Mouse (Mus musculus) heart, adult 2 months (tissue): ENCODE measurements around the gene Lect2. TPM values are rescaled to one million over a fixed set of nuclear protein-coding genes. Genes with fewer than 3 reads are reported as not detected.

Source experiments
- DNase-seq, 2 experiments: peaks; one replicate each; pipeline ENCODE4 v3.0.0; 2021
- H3K27ac ChIP-seq: fragments of 200-600 bp; 2 replicates; pipeline ENCODE4 v1.8.1; 2022
- H3K27me3 ChIP-seq: fragments of 200-500 bp; 2 replicates; pipeline ENCODE4 v1.6.1; 2012; ENCODE audit warnings: mild to moderate bottlenecking, low read length, inconsistent platforms, mixed read lengths; ENCODE audit not compliant: control insufficient read depth, insufficient read depth
- H3K36me3 ChIP-seq: fragments of 200-500 bp; 2 replicates; pipeline ENCODE4 v1.6.1; 2012; ENCODE audit warnings: low read length, inconsistent platforms; ENCODE audit not compliant: control insufficient read depth, insufficient read depth
- H3K4me1 ChIP-seq: fragments of 200-500 bp; 2 replicates; pipeline ENCODE4 v1.6.1; 2011; ENCODE audit warnings: low read length; ENCODE audit not compliant: control insufficient read depth, insufficient read depth
- H3K4me3 ChIP-seq: fragments of 200-600 bp; 2 replicates; pipeline ENCODE4 v1.8.1; 2022
- H3K79me2 ChIP-seq: fragments of 200-500 bp; replicated peaks from 2 replicates; pipeline ENCODE4 v1.6.1; 2012; ENCODE audit warnings: mild to moderate bottlenecking, inconsistent platforms, low read length, moderate library complexity, mixed read lengths; ENCODE audit not compliant: control insufficient read depth, insufficient read depth
- H3K9ac ChIP-seq: fragments of 200-500 bp; 2 replicates; pipeline ENCODE4 v1.6.1; 2012; ENCODE audit warnings: low read depth, mild to moderate bottlenecking, control low read depth, inconsistent platforms, low read length, mixed read lengths
- CTCF ChIP-seq: fragments of 200-600 bp; IDR thresholded peaks from 2 replicates; pipeline ENCODE4 v1.8.1; 2022; ENCODE audit warnings: antibody characterized with exemption, mild to moderate bottlenecking, moderate library complexity
- EP300 ChIP-seq: fragments of 200-500 bp; IDR thresholded peaks from 2 replicates; pipeline ENCODE4 v1.6.1; 2011; ENCODE audit warnings: low read depth, low read length, control low read depth; ENCODE audit not compliant: insufficient read depth
- POLR2A ChIP-seq: fragments of 200-500 bp; IDR thresholded peaks from 2 replicates; pipeline ENCODE4 v1.6.1; 2011; ENCODE audit warnings: mild to moderate bottlenecking, low read depth, low read length, control low read depth; ENCODE audit not compliant: insufficient read depth
- WGBS: fragments of 180-500 bp; shearing (Covaris S2); methylation state at CpG from one replicate; pipeline ENCODE4 v1.1.7; 2018; 5-methylcytosine and 5-hydroxymethylcytosine counted together
- intact Hi-C: fragments of 180-260 bp; cut with DNase I; formaldehyde crosslinking; loops from one replicate; pipeline ENCODE4 v1.15.1; 2025
- polyA plus RNA-seq: library from polyadenylated mRNA; depleted of rRNA; stranded (reverse); fragments of >200 nt; gene quantifications from 2 replicates; pipeline ENCODE4 v1.2.3, GENCODE M21; 2012
- total RNA-seq, 2 experiments: library from RNA; stranded (reverse); gene quantifications; 2 replicates each; pipeline ENCODE4 v1.2.3; 2021

The Lect2 gene
- total and polyA plus RNA-seq, 3 experiments, result not detected

DNA sequence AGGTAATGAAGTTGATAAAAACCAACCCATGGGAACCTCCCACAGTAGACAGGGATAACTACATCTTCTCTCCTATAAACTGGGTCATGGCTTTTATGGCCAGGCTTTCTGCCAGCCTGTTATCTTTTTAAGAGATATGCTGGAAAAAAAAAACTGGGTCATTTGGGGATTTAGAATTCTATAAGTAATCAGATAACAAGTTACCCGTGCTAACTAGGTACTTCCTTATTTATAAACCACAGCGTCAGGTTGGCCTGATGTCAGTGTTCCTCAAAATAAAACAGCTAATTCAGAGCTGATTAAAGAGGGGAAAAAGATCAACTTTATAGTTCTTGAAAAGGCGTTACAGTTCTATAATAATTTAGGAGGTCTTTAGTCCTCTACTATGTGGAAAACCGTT, 19.3 kb downstream of the Lect2 start:
- no peaks in the 10 kb centered on the region for H3K36me3 ChIP-seq
- no peak overlapping the region for H3K27ac ChIP-seq
- no peaks in the 10 kb centered on the region for H3K4me1 ChIP-seq
- no peaks in the 10 kb centered on the region for H3K27me3 ChIP-seq
- H3K9ac ChIP-seq, result no peak overlapping the region
- WGBS, result 54% methylated on average over 4 of the region's 4 CpGs
- H3K4me3 ChIP-seq, result no peak overlapping the region
- no peak for DNase-seq
- TF ChIP-seq POLR2A, result no peak
- TF ChIP-seq CTCF, result no peak
- no peaks in the 10 kb centered on the region for H3K79me2 ChIP-seq
- intact Hi-C loops, result no loop called here

DNA sequence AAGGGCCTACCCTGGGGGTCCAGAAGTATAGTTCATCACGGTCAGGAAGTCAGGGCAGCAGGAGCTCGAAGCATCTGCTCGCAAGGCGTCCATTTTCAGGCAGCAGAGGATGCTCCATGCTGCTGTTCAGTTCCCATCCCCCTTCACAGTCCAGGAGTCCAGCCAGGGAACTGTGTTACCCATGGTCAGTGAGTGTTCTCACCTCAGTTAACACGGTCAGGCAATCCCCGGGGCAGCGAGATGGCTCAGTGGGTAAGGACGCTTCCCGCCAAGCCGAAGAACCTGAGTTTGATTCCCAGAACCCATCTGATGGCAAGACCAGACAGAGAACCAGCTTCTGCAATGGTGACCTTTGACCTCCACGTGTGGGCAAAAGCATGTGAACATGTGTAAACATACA, 20.0 kb downstream of the Lect2 start:
- Histone ChIP-seq H3K9ac (no peak overlapping the region), H3K79me2 (no peaks in the 10 kb centered on the region), H3K4me3 (no peak overlapping the region), H3K4me1 (no peaks in the 10 kb centered on the region), H3K27ac (no peak overlapping the region), H3K36me3 (no peaks in the 10 kb centered on the region), H3K27me3 (no peaks in the 10 kb centered on the region)
- intact Hi-C loops, result no loop called here
- DNase-seq, result no peak
- TF ChIP-seq POLR2A, result no peak
- WGBS, result 88% methylated on average over 11 of the region's 11 CpGs

DNA sequence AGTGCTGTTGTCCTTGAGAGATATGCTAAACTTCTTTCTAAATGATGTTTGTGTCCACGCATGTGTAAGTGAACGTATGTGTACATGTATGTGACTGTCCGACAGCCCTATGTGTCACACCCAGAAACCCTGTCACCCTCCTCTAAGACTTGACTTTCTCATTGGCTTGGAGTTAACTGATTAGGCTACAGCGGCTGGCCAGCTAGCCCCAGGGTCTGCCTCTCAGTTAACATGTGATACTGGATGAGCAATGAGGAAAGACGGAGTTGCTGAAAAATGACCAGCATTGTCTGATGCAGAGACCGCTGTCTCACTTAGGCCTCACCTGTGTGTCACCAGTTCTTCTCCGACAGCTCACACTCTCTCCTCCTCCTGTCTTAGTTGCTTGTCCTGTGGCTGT, 20.5 kb downstream of the Lect2 start:
- Histone ChIP-seq H3K4me1 (peaks cover under 1% of the 10 kb centered on the region; the same call in 1 of the 2 replicates), H3K27me3 (no peaks in the 10 kb centered on the region), H3K36me3 (no peaks in the 10 kb centered on the region), H3K27ac (no peak overlapping the region), H3K79me2 (no peaks in the 10 kb centered on the region), H3K9ac (no peak overlapping the region), H3K4me3 (no peak overlapping the region)
- no peak for DNase-seq
- intact Hi-C loops, result no loop called here
- 96% methylated on average over 7 of the region's 7 CpGs for WGBS
- TF ChIP-seq EP300 (no peak), POLR2A (no peak), CTCF (no peak)

DNA sequence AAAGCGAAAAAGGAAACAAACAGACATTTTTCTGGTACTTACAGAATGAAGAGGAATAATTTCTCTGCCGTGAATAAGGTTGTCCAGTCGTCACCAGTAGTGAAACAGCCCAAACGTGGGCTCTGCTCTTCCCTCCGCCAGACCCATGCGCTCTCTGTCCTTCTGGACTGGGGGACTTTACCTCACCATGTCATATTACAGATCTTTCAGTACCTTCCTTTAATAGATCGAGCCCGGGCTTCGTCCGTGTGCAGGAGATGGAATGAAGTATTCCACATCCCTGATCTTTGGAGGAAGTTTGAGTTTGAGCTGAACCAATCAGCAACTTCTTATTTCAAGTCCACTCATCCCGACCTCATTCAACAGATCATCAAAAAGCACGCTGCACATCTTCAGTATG, 21.4 kb downstream of the Lect2 start:
- intact Hi-C loops, result no loop called here

DNA sequence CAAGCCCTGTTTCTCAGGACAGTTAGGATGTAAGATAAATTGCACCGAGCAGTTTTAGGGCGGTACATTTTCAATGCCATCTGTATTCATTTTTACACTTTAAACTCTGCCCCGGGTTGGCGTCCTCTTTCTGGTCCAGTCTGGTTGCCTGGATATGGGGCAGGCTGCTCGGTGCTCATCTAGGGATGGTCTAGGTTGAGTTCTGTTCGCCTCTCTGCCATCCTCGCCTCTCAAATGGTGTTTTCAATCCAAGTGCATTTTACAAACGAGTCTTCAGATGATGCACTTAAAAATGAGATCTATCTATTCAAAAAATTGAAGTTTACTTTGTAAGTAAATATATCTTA, 25.5 kb downstream of the Lect2 start:
- 4% methylated on average over 8 of the region's 8 CpGs for WGBS
- no peaks in the 10 kb centered on the region for H3K79me2 ChIP-seq
- H3K27me3 ChIP-seq, result no peaks in the 10 kb centered on the region
- H3K9ac ChIP-seq, result peak overlapping the region; percentile 64
- peak overlapping the region; percentile 70 for H3K4me3 ChIP-seq
- TF ChIP-seq EP300 (no peak), POLR2A (no peak), CTCF (no peak)
- DNase-seq, result no peak
- H3K36me3 ChIP-seq, result no peaks in the 10 kb centered on the region
- intact Hi-C loops, result no loop called here
- peaks cover 2% of the 10 kb centered on the region; the same call in 1 of the 2 replicates for H3K4me1 ChIP-seq
- peak overlapping the region; percentile 49; the same call in 1 of the 2 replicates for H3K27ac ChIP-seq

More for the DNA sequence above, 21.4 kb downstream of the Lect2 start:
- 85% methylated on average over 12 of the region's 12 CpGs for WGBS
- Histone ChIP-seq H3K27ac (no peak overlapping the region), H3K27me3 (no peaks in the 10 kb centered on the region), H3K36me3 (no peaks in the 10 kb centered on the region), H3K9ac (no peak overlapping the region), H3K4me1 (peaks cover 2% of the 10 kb centered on the region; the same call in 1 of the 2 replicates), H3K4me3 (no peak overlapping the region), H3K79me2 (no peaks in the 10 kb centered on the region)
- peak in 1 of 2 experiments; percentile 5 for DNase-seq
- TF ChIP-seq EP300 (no peak), POLR2A (no peak), CTCF (no peak)

DNA sequence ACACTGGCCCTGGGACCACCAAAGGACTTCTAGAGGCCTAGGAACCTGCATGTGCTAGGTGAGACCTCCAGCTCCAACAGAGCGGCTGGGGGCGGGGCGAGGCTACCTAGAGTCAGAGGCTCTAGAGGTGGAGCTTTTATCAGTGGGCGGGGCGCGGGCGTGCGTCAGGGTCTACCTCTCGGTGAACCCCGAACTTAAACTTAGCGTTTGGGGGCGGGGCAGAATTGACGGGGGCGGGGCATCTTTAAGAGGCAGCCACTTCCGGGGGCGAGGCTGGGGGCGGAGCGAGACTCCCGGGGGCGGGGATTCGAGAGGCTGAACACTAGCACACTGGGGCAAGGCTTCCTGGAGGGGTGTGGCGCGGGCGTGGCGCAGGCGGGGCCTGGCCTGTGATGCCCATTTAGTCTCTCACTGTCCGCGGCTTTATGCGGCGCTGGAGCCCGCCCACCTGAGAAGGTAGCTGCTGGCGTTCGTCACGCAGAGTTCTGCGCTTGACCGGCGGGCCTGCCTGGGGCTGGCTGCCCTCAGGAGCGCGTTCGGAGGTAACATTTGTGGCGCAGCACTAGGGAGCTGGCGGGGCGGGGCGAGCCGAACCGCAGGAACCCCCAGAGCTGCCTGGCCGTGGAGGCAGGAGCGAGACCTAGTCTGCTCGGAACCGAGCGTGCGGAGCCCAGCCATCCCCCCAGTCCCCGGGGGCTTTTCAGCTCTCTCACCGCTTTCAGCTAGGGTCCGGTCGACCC, 26.1 kb downstream of the Lect2 start, which contains the start of gene Fbxl21:
Gene Fbxl21, plus strand, starts transcription at position 392 of the 740 bp plus-strand sequence.
- H3K36me3 ChIP-seq, result no peaks in the 10 kb centered on the region
- H3K27ac ChIP-seq, result peak within 1 kb of the TSS; percentile 49; the same call in 1 of the 2 replicates
- H3K4me1 ChIP-seq, result peaks cover 2% of the 10 kb centered on the region; the same call in 1 of the 2 replicates
- peak within 1 kb of the TSS; percentile 70 for H3K4me3 ChIP-seq
- peak; percentile 91 to 92 for DNase-seq
- no peaks in the 10 kb centered on the region for H3K27me3 ChIP-seq
- intact Hi-C loops, result no loop called here
- H3K79me2 ChIP-seq, result no peaks in the 10 kb centered on the region
- WGBS, result 3% methylated on average over 56 of the region's 56 CpGs
- H3K9ac ChIP-seq, result peak within 1 kb of the TSS; percentile 64
- TF ChIP-seq CTCF (no peak), POLR2A (peak; percentile 36; the same call in 1 of the 2 replicates), EP300 (no peak)
